Mouse (Mus musculus): ENCODE results near the gene Btbd11. TPM values are rescaled to one million over a fixed set of nuclear protein-coding genes. Genes with fewer than 3 reads are reported as not detected.
"Not testable (repeated sequence)": the region's sequence is repeated elsewhere in the genome, so short reads cannot be mapped to it uniquely, and the experiment has no call there.

The Btbd11 gene
- polyA plus RNA-seq, 1 experiment, result 0.85 TPM

GRCm38 (mm10) chr10:85657886-85658285 lies 271.3 kb downstream of the Btbd11 start:
- H3K27ac ChIP-seq (ENCODE audit: control insufficient read depth, insufficient read depth, low read depth, low read length, poor library complexity), result no peak overlapping the region
- no peaks in the 10 kb centered on the region for H3K4me1 ChIP-seq (ENCODE audit: control insufficient read depth, insufficient read depth, low read length)
- no peak overlapping the region for H3K4me3 ChIP-seq (replicated peaks; ENCODE audit: control insufficient read depth, low read depth, low read length)
- 32% methylated on average over 10 of the region's 10 CpGs for WGBS
- TF ChIP-seq POLR2A (IDR thresholded peaks at IDR 0.05; ENCODE audit: borderline replicate concordance, control insufficient read depth, low read depth, low read length), result no peak
- TF ChIP-seq CTCF (IDR thresholded peaks at IDR 0.05; ENCODE audit: control insufficient read depth, insufficient read depth, low read length), result no peak

- Histone ChIP-seq H3K4me1 (ENCODE audit: control insufficient read depth, insufficient read depth, low read length) (no peaks in the 10 kb centered on the region), H3K27ac (ENCODE audit: control insufficient read depth, insufficient read depth, low read depth, low read length, poor library complexity) (no peak overlapping the region), H3K4me3 (replicated peaks; ENCODE audit: control insufficient read depth, low read depth, low read length) (no peak overlapping the region)
- 86% methylated on average over 8 of the region's 8 CpGs for WGBS
- no peak for TF ChIP-seq POLR2A (IDR thresholded peaks at IDR 0.05; ENCODE audit: borderline replicate concordance, control insufficient read depth, low read depth, low read length)
Measured at GRCm38 (mm10) chr10:85673512-85673921, 286.9 kb downstream of the Btbd11 start.

GRCm38 (mm10) chr10:85678635-85679034 lies 292.0 kb downstream of the Btbd11 start:
- Histone ChIP-seq H3K27ac (ENCODE audit: control insufficient read depth, insufficient read depth, low read depth, low read length, poor library complexity) (no peak overlapping the region), H3K4me3 (replicated peaks; ENCODE audit: control insufficient read depth, low read depth, low read length) (no peak overlapping the region), H3K4me1 (ENCODE audit: control insufficient read depth, insufficient read depth, low read length) (no peaks in the 10 kb centered on the region)
- whole genome bisulfite sequencing, result 3% methylated on average over 4 of the region's 4 CpGs
- TF ChIP-seq CTCF (IDR thresholded peaks at IDR 0.05; ENCODE audit: control insufficient read depth, insufficient read depth, low read length), result peak; percentile 34; the same call in 1 of the 2 replicates
- no peak for TF ChIP-seq POLR2A (IDR thresholded peaks at IDR 0.05; ENCODE audit: borderline replicate concordance, control insufficient read depth, low read depth, low read length)

- Histone ChIP-seq H3K4me3 (replicated peaks; ENCODE audit: control insufficient read depth, low read depth, low read length) (no peak overlapping the region), H3K27ac (ENCODE audit: control insufficient read depth, insufficient read depth, low read depth, low read length, poor library complexity) (no peak overlapping the region), H3K4me1 (ENCODE audit: control insufficient read depth, insufficient read depth, low read length) (no peaks in the 10 kb centered on the region)
- no peak for TF ChIP-seq POLR2A (IDR thresholded peaks at IDR 0.05; ENCODE audit: borderline replicate concordance, control insufficient read depth, low read depth, low read length)
- TF ChIP-seq CTCF (IDR thresholded peaks at IDR 0.05; ENCODE audit: control insufficient read depth, insufficient read depth, low read length), result no peak
- 87% methylated on average over 9 of the region's 9 CpGs for WGBS
Measured at GRCm38 (mm10) chr10:85682446-85682845, 295.8 kb downstream of the Btbd11 start.

GRCm38 (mm10) chr10:85694429-85694828 lies 307.8 kb downstream of the Btbd11 start:
- 34% methylated on average over 2 of the region's 2 CpGs for WGBS
- not testable (repeated sequence) for H3K4me3 ChIP-seq (replicated peaks; ENCODE audit: control insufficient read depth, low read depth, low read length); H3K27ac ChIP-seq (ENCODE audit: control insufficient read depth, insufficient read depth, low read depth, low read length, poor library complexity); H3K4me1 ChIP-seq (ENCODE audit: control insufficient read depth, insufficient read depth, low read length)

GRCm38 (mm10) chr10:85699721-85700120 lies 313.1 kb downstream of the Btbd11 start:
- TF ChIP-seq CTCF (IDR thresholded peaks at IDR 0.05; ENCODE audit: control insufficient read depth, insufficient read depth, low read length) (no peak), POLR2A (IDR thresholded peaks at IDR 0.05; ENCODE audit: borderline replicate concordance, control insufficient read depth, low read depth, low read length) (no peak)
- H3K4me3 ChIP-seq (replicated peaks; ENCODE audit: control insufficient read depth, low read depth, low read length), result no peak overlapping the region
- no peak overlapping the region for H3K27ac ChIP-seq (ENCODE audit: control insufficient read depth, insufficient read depth, low read depth, low read length, poor library complexity)
- no peaks in the 10 kb centered on the region for H3K4me1 ChIP-seq (ENCODE audit: control insufficient read depth, insufficient read depth, low read length)

GRCm38 (mm10) chr10:85709790-85710189 lies 323.2 kb downstream of the Btbd11 start:
- 46% methylated on average over 4 of the region's 4 CpGs for WGBS
- H3K4me1 ChIP-seq (ENCODE audit: control insufficient read depth, insufficient read depth, low read length), result not testable (repeated sequence)

More at GRCm38 (mm10) chr10:85709790-85710189, 323.2 kb downstream of the Btbd11 start:
- not testable (repeated sequence) for H3K4me3 ChIP-seq (replicated peaks; ENCODE audit: control insufficient read depth, low read depth, low read length); H3K27ac ChIP-seq (ENCODE audit: control insufficient read depth, insufficient read depth, low read depth, low read length, poor library complexity)

Other genes starting within 250 kb of the Btbd11 start
- gene Cry1, start 201.8 kb upstream of the Btbd11 start, polyA plus RNA-seq (2011; ENCODE audit: insufficient read depth, insufficient read length, low replicate concordance, missing spikeins), result 7.5 and 8.3 TPM in 2 replicates

Measured in bone marrow, adult 2 months (tissue).